Mouse (Mus musculus) right cerebral cortex, adult 18-20 months (tissue): Measurements from ENCODE around the gene Rplp2.
"Not testable (repeated sequence)": the region's sequence is repeated elsewhere in the genome, so short reads cannot be mapped to it uniquely, and the experiment has no call there.

ENCODE experiments used
- DNase-seq: peaks from one replicate; pipeline ENCODE4 v3.0.0; 2022; ENCODE audit warnings: mixed read lengths

Gene Rplp2

GRCm38 (mm10) chr7:141431434-141432185 is 15.6 kb upstream of the Rplp2 start:
- no peak for DNase-seq

- DNase-seq: no peak
Observed at GRCm38 (mm10) chr7:141432186-141432611, 15.0 kb upstream of the Rplp2 start.

DNA sequence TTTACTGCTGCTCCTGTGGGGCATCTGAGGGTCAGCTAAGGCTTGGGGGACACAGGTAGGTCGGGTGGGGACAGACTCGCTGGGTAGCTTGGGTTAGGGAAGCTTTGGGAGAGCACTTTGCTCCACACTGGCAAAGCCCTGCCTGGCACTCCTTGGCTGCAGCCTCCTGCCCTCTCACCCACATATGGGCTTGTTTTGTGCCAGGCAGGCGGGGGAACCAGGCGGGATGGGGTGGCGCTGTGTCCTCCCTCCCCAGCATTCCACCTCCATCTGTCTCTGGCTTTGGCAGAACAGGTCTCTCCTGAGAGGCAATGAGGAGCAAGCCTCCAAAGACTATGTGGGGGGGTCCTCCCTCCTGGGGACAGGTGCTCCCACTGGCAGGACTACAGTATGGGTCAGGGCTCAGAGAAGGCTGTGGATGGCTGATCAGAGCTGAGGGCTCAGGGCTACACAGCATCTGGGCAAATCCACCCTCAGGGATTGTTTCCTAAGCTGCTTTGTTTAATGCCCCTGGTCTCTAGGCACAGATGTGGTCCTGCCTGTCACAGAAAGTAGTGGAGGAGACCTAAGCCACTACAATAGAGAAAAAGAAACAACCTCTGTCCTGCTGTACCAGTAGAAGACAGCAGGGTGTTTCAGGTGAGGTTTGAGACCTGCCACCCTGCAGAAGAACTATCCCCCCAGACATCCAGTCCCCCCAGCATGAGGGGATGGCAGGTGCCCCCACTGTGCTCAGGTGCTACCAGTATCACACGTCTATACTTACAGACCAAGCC is 14.2 kb upstream of the Rplp2 start:
- DNase-seq: no peak

DNA sequence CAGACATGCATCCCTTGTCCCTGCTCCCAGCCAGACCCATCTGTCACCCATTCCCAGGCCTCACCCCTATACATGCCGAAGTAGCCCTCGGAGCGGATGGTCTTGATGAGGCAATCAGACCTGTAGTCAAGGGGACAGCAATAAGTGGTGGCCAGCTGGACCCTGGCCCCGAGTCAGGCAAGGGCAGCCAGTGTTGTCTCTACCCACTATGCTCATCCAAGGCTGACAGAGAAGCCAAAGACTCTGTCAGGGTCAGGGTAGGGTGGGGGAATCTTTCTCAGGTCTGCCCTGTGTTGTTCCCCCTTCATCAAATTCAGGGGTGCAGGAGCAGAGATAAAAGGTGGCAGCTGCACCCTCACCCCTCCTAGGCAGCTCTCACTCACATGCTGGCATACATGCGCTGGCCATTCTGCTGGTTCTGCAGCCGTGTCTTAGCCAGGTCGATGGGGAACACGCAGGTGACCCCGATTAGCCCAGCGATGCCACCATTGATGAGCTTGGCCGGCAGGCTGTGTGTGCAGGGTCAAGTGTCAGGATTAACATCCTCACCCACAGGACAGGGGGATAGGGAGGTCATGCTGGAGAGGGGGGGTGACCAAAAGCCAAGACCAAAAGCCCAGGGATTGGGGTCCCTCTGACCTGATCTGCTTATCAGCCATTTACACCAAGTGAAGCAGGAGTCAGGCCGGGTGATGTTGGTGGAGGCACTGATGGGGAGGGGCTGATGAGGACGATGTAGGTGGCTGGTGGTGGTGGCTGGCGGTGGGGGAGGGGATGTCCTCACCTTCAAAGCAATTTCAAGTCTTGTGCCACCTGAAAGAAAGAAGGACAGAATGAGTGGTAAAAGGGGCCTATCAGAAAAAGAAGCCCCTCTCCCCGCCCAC is 13.4 kb upstream of the Rplp2 start:
- no peak for DNase-seq

DNA sequence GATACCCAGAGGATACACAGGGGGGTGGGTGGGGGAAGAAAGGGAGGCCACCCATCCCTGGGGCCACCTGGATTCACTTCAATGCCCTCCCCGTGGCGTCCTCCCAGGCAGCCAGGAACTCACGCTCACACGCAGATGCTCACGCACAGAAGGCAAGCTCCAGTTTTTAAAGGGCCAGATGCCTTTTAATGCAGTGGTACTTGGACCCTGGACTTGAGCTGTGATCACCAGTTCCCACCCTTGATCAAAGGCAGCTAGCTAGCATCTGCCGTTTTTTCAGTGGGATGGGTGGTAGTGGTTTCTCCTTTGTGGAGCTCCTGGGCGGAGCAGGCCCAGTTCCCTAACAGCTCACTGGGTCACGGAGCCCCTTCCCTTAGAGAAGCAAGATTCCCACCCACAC is 12.7 kb upstream of the Rplp2 start:
- DNase-seq: peak; percentile 77

DNA sequence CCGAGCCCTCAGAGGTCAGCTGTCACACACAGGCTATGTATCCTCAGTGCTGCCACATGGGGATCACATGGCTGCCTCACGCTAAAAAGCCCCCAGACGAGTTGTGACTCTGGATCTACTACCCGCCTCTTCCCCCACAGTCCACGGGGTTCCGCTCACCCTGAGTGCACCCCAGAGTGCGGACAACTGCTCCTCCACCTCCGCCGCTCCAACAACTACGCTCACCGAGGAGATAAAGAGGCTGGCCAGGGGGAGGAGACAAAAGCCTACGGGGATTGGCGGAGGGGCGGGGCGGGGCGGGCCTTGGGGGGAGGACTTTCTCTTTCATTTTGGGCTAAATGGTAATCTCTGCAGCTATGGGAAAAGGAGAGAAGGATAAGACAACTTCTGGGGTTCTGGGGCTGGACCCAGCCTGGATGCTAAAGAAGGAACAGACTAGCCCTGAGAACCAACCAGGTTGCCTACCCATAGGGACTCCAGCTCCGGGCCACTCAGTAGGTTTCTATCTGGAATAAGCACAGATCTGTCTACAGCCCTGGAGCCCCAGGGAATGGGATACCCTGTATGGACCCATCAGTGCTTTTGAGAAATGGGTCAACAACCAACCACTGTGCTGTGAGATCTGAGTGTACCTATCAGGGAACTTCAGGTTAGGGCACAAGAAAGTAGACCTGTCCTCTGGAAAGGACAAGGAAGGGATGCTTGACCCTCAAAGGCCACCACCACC is 11.9 kb upstream of the Rplp2 start:
- DNase-seq: peak; percentile 71

- no peak for DNase-seq
Observed at GRCm38 (mm10) chr7:141435856-141436522, 11.2 kb upstream of the Rplp2 start.

- DNase-seq: no peak
Observed at GRCm38 (mm10) chr7:141436523-141436892, 10.7 kb upstream of the Rplp2 start.

DNA sequence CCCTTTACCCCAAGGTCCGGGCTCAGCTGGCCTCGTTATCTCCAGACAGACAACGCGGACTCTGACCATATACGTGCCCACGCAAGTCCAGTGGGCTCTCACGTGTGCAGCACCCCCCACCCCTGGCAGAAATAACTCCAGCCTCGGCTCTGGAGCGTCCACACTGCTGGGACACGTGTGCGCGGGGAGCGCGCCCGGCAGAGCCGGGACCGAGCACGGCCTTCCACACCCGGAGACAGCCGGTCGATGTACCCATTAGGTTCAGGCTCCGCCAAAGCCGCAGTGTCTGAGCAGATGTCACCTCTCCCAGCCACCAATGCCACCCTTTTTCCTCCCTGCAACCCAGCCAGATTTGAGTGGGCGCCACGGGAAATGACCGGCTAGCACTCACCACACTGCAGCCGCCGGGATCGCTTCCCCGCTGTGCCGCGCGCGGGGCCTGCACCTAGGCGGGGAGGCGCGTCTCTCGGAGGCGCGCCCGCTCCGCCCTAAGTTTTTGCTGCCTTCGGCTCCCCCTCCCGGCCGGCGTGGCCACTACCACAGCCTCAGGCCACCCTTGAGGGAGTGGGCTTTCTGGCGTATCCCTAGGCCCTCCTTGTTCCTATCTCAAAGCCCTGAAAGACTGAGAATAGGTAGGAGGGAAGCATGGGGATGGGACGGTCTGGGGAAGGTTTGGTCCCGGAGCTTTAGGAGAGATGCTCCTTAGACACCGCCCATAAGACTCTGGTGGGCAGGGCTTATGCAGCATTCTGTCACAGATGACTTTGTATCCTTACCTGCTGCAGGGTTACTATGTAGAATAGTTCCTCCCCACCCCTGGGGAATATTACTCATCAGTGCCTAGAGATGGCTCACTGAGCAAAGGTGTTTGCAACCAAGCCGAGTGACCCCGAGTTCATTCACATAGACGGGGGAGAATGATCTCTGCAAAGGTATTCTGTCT is 9.7 kb upstream of the Rplp2 start, which contains the start of gene Slc25a22:
Gene Slc25a22 (minus strand): TSS at position 715 of the 943 bp plus-strand sequence.
- peak; percentile 86 for DNase-seq

GRCm38 (mm10) chr7:141438201-141438968 is 8.8 kb upstream of the Rplp2 start:
- DNase-seq: no peak

GRCm38 (mm10) chr7:141439140-141439679 is 8.0 kb upstream of the Rplp2 start:
- DNase-seq: no peak

DNA sequence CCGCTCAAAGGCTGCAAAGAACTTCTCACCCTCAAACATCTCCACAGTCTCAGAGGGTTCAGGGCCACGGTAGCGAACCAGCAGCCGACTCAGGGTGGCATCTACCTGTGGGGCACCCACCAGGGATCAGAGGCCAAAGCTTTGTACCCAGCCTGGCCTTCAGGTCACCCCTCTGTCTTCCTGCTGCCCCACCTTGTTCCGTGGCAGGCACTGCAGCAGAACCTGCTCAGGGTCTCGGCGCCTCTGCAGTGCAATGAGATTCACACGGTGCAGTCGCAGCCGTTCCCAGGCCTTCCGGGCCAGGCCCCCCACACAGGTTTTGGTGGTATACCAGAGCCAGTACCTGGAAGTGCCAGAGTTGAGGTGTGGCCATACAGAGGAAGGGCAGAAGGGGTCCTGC is 7.4 kb upstream of the Rplp2 start:
- DNase-seq: no peak

DNA sequence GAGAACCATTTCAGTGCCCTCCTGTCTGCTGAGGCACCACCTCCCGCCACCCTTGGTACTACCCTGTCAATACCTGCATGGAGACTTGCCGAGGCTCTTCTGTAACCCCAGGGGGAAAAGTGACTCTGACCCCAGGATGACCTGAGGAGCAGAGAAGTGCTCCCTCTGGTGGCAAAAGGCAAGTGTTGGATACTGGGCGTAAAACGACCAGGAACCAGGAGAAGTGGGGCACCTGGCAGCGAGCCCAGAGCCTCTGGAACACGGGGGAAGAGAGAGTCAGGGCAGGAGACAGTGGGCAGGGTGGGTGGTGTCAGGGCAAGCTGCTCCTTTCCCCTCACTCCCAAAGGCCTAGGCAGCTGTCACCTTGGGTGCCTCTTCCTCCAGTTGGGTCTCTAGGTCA is 6.6 kb upstream of the Rplp2 start:
- DNase-seq: peak; percentile 60

DNA sequence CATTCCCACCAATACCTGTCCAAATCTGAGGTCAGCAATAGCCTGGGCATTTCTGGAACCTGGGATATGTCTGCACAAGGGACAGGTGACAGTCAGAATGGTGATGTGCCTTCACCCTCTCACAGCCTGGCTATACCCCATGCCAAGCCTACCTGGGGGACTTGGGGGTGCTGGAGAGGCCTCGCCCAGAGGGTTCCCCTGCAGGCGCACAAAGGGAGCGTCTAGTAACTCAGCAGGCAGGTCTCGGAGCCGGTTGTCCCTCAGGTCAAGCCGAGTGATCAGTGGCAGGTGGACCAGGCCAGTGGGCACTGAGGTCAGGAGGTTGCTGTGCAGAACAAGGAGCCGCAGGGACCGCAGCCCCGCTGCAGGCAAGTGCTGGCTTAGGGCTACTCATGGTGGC is 5.7 kb upstream of the Rplp2 start:
- DNase-seq: no peak

GRCm38 (mm10) chr7:141442199-141442598 is 5.0 kb upstream of the Rplp2 start:
- DNase-seq: no peak

DNA sequence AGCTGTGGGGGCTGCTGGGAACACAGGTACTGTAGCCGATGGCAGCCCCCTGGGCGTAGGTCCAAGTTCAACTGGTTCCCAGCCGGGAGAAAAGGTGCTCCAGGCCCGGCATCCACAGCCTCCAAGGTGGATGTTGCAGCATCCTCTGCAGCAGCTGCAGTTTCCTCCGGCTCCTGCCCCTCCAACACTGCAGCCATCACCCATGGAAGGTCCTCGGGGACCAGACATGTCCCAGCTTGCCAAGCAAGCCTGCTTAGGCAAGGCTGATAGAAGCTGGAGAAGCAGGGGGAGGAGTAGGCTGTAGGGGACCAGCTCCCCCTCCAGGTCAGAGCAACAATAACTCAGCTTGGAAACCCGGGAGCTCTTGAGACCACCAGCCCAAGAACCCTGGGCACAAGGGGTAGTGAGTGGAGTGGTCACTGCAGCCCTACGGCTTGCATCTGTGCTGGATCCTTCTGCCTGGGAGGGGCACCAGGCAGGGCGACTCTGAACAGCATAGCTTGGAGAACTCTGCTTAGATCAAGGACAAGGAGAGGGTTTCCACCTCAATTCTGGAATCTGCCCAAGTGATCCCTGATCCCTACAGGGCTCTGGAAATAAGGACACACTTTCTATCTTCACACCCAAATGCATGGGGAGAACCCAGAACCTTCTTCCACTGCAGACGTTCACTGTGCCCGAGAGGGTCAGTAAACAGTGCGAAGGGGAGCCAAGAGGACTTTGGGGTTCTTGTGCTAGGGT is 3.9 kb upstream of the Rplp2 start:
- no peak for DNase-seq

- DNase-seq: no peak
Observed at GRCm38 (mm10) chr7:141443828-141444237, 3.3 kb upstream of the Rplp2 start, which contains the start of gene Pidd1. TSS of gene Pidd1 (minus strand) at chr7:141444025.

- DNase-seq: not testable (repeated sequence)
Observed at GRCm38 (mm10) chr7:141446374-141446773, 796 bp upstream of the Rplp2 start.

DNA sequence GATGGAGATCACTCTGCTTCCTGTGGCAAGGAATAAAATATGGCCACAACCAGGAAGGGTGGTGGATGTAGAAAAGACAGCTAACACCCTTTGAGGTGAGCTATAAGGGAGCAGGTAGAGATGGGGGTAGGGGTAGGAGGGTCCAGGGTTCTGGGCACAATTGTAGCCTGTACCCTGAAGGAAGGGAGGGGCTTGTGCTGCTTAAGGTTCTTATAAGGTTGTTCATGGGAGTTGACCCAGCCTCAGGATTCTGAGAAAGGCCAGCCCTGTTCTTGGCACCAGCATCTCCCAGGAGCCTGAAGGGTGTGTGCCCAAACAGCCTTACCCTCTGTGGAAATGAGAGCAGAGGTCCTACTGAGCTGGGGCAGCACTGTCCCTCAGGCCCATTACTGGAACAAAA is 4.8 kb downstream of the Rplp2 start:
- no peak for DNase-seq
